Mouse (Mus musculus): ENCODE measurements around the gene Tmem202.

GRCm38 (mm10) chr9:59550077-59550476 lies 10.4 kb upstream of the Tmem202 start:
- TF ChIP-seq POLR2A (IDR thresholded peaks at IDR 0.05; ENCODE audit: low read depth, low read length) (no peak), CTCF (IDR thresholded peaks at IDR 0.05; ENCODE audit: extremely low read depth, insufficient read depth, insufficient read length, insufficient replicate concordance) (no peak)
